Mouse (Mus musculus): ENCODE results near the gene Rin2. TPM values are rescaled to one million over a fixed set of nuclear protein-coding genes. Genes with fewer than 3 reads are reported as not detected.

Rin2 gene
- total RNA-seq, 2 experiments from 2014 or later = 18.4 to 23.2 TPM

GRCm38 (mm10) chr2:145857864-145858263 is 182.8 kb downstream of the Rin2 start:
- DNase-seq (ENCODE audit: low spot score in 2 of 2) = no peak

- DNase-seq (ENCODE audit: low spot score in 2 of 2) = peak; percentile 55 to 72
Measured at GRCm38 (mm10) chr2:145859442-145859931, 184.5 kb downstream of the Rin2 start.

- DNase-seq (ENCODE audit: low spot score in 2 of 2) = peak; percentile 87 to 91
Measured at GRCm38 (mm10) chr2:145859932-145860801, 185.2 kb downstream of the Rin2 start.

GRCm38 (mm10) chr2:145861193-145862123 is 186.4 kb downstream of the Rin2 start:
- no peak for DNase-seq (ENCODE audit: low spot score in 2 of 2)

- DNase-seq (ENCODE audit: low spot score in 2 of 2) = no peak
Measured at GRCm38 (mm10) chr2:145862206-145862817, 187.3 kb downstream of the Rin2 start.

- no peak for DNase-seq (ENCODE audit: low spot score in 2 of 2)
Measured at GRCm38 (mm10) chr2:145865344-145865743, 190.3 kb downstream of the Rin2 start.

GRCm38 (mm10) chr2:145866238-145866637 is 191.2 kb downstream of the Rin2 start:
- DNase-seq (ENCODE audit: low spot score in 2 of 2) = no peak

- DNase-seq (ENCODE audit: low spot score in 2 of 2) = no peak
Measured at GRCm38 (mm10) chr2:145866695-145867449, 191.9 kb downstream of the Rin2 start.

GRCm38 (mm10) chr2:145871308-145871707 is 196.3 kb downstream of the Rin2 start:
- no peak for DNase-seq (ENCODE audit: low spot score in 2 of 2)

GRCm38 (mm10) chr2:145872099-145872498 is 197.1 kb downstream of the Rin2 start:
- no peak for DNase-seq (ENCODE audit: low spot score in 2 of 2)

- DNase-seq (ENCODE audit: low spot score in 2 of 2) = no peak
Measured at GRCm38 (mm10) chr2:145873953-145874352, 198.9 kb downstream of the Rin2 start.

GRCm38 (mm10) chr2:145874879-145875482 is 200.0 kb downstream of the Rin2 start:
- no peak for DNase-seq (ENCODE audit: low spot score in 2 of 2)

- DNase-seq (ENCODE audit: low spot score in 2 of 2) = no peak
Measured at GRCm38 (mm10) chr2:145877191-145877590, 202.2 kb downstream of the Rin2 start.

GRCm38 (mm10) chr2:145880887-145881747 is 206.1 kb downstream of the Rin2 start:
- no peak for DNase-seq (ENCODE audit: low spot score in 2 of 2)

GRCm38 (mm10) chr2:145881932-145882331 is 206.9 kb downstream of the Rin2 start:
- no peak for DNase-seq (ENCODE audit: low spot score in 2 of 2)

- DNase-seq (ENCODE audit: low spot score in 2 of 2) = no peak
Measured at GRCm38 (mm10) chr2:145882398-145882797, 207.4 kb downstream of the Rin2 start.

- DNase-seq (ENCODE audit: low spot score in 2 of 2) = no peak
Measured at GRCm38 (mm10) chr2:145884036-145884912, 209.3 kb downstream of the Rin2 start.
